Mouse (Mus musculus) heart, embryonic 15.5 days (tissue): ENCODE data around the gene Marveld3. TPM values are rescaled to one million over a fixed set of nuclear protein-coding genes. Genes with fewer than 3 reads are reported as not detected.

Source experiments
- polyA plus RNA-seq: library from polyadenylated mRNA; unstranded; fragments of >200 nt; fragmentation: Nextera tagmentation; extraction: Ambion mirVana; gene quantifications from 2 replicates; pipeline ENCODE4 v1.2.1, GENCODE M21; 2015

Marveld3 gene
- polyA plus RNA-seq, 1 experiment from 2014 or later: 0.47 TPM

Other genes starting within 250 kb of the Marveld3 start
- gene Atxn1l, start 224.5 kb downstream of the Marveld3 start, polyA plus RNA-seq: 4.4 and 5.0 TPM in 2 replicates
- gene Ap1g1, start 183.6 kb downstream of the Marveld3 start, polyA plus RNA-seq: 24.7 and 31.3 TPM in 2 replicates
- 1.5 and 1.9 TPM in 2 replicates for gene Phlpp2, start 93.7 kb downstream of the Marveld3 start, polyA plus RNA-seq
- 0.11 and 0.21 TPM in 2 replicates for gene Tat, start 28.2 kb upstream of the Marveld3 start, polyA plus RNA-seq
- 1.1 TPM in 2 replicates for gene Chst4, start 77.5 kb upstream of the Marveld3 start, polyA plus RNA-seq
- 5.9 and 6.2 TPM in 2 replicates for gene Zfp612, start 117.5 kb upstream of the Marveld3 start, polyA plus RNA-seq
- gene Gm21964, start 139.0 kb upstream of the Marveld3 start, polyA plus RNA-seq: not detected in 2 replicates
- gene Gm17720, start 140.6 kb upstream of the Marveld3 start, polyA plus RNA-seq: not detected in 2 replicates
- 0.48 and 1.4 TPM in 2 replicates for gene Calb2, start 206.0 kb upstream of the Marveld3 start, polyA plus RNA-seq